Mouse (Mus musculus): ENCODE data around the gene Adra1b.

- TF ChIP-seq CTCF (conservative IDR thresholded peaks at IDR 0.05; ENCODE audit: low read length) (no peak), NANOG (IDR thresholded peaks at IDR 0.05; ENCODE audit: borderline replicate concordance, low read length) (no peak)
These were observed 130.9 kb downstream of the Adra1b start for GRCm38 (mm10) chr11:43770110-43770509.

All from E14TG2a.4 (cell line).